Mouse (Mus musculus) left cerebral cortex, postnatal 4 days (tissue): ENCODE results near the gene Sval1. TPM values are rescaled to one million over a fixed set of nuclear protein-coding genes. Genes with fewer than 3 reads are reported as not detected.

ENCODE experiments used
- DNase-seq: peaks from one replicate; pipeline ENCODE4 v3.0.0-alpha.2; 2022
- intact Hi-C: fragments of 180-260 bp; cut with DNase I; formaldehyde crosslinking; loops from one replicate; pipeline ENCODE4 v1.15.1; 2025
- total RNA-seq, 2 experiments: library from RNA; stranded (reverse); gene quantifications; 2 replicates each; pipeline ENCODE4 v1.2.3; 2021

The Sval1 gene
- total RNA-seq: not detected

- intact Hi-C loops: no loop called here
- no peak for DNase-seq
Measured at GRCm38 (mm10) chr6:41951330-41951729, at the start of gene Sval1. Gene Sval1 (plus strand): TSS chr6:41951630.

GRCm38 (mm10) chr6:41911625-41912024, 39.8 kb upstream of the Sval1 start:
- intact Hi-C loops: no loop called here
- no peak for DNase-seq

- intact Hi-C loops: no loop called here
- no peak for DNase-seq
Measured at GRCm38 (mm10) chr6:41914883-41915282, 36.5 kb upstream of the Sval1 start.

- DNase-seq: no peak
- intact Hi-C loops: no loop called here
Measured at GRCm38 (mm10) chr6:41967840-41968239, 16.4 kb downstream of the Sval1 start, which contains the start of gene Sval3. Gene Sval3 (plus strand): TSS chr6:41968140.

Other genes starting within 250 kb of the Sval1 start
- not detected for gene Kel, start 247.3 kb upstream of the Sval1 start, total RNA-seq
- not detected for gene Olfr459, start 176.5 kb upstream of the Sval1 start, total RNA-seq
- gene Pip, start 104.1 kb upstream of the Sval1 start, total RNA-seq: not detected
- gene Sval2, start 98.6 kb upstream of the Sval1 start, total RNA-seq: not detected
- gene Sval3, start 16.5 kb downstream of the Sval1 start, total RNA-seq: not detected
- gene Sva, start 86.8 kb downstream of the Sval1 start, total RNA-seq: not detected
- gene Tas2r139, start 189.3 kb downstream of the Sval1 start, total RNA-seq: not detected